Mouse (Mus musculus) frontal cortex, postnatal 25 days (tissue): ENCODE measurements around the gene Fabp3.

Experiments
- DNase-seq, 2 experiments: peaks; one replicate each; pipeline ENCODE4 v3.0.0; 2022; ENCODE audit warnings: low spot score in 2 of 2

Fabp3 gene

DNA sequence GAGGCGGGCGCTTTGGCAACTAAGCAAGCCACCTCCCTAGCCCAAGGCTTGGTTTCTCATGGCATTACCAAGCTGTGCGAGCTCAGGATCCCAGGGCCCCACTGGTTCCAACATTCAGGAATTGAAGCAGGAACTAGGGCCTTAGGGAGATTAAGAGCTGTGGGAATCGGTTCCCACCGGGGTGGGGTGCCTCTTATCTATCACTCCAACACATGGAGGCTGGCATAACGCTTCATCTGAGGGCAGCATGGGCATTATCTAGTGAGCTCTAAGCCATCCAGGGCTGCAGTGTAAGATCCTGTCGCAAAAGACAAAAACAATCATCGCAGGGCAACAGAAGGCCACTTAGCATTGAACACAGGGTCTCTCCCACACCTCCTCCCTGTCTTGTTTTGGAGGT lies 13.9 kb upstream of the Fabp3 start:
- no peak for DNase-seq

GRCm38 (mm10) chr4:130295047-130295745 lies 13.2 kb upstream of the Fabp3 start:
- DNase-seq = no peak

GRCm38 (mm10) chr4:130296243-130296965 lies 12.0 kb upstream of the Fabp3 start:
- DNase-seq = no peak

DNA sequence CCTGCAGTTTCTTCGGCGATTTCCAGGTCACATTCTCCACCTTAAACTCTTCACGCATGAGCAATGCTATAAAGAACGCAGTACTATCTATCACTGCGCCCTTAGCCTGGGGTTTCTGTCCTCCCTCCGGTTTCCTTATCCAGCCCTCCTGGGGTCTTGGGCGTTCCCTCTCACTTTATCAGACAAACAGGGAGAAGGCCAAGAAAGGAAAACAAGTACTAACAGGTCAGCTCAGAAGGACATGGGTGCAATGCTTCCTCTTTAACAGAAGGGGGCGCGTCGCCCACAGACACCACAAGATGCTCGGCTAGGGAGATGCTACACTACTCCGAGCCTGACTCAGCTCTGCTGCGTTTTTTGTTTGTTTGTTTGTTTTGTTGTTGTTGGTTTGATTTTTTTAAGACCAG lies 11.3 kb upstream of the Fabp3 start:
- DNase-seq = no peak

DNA sequence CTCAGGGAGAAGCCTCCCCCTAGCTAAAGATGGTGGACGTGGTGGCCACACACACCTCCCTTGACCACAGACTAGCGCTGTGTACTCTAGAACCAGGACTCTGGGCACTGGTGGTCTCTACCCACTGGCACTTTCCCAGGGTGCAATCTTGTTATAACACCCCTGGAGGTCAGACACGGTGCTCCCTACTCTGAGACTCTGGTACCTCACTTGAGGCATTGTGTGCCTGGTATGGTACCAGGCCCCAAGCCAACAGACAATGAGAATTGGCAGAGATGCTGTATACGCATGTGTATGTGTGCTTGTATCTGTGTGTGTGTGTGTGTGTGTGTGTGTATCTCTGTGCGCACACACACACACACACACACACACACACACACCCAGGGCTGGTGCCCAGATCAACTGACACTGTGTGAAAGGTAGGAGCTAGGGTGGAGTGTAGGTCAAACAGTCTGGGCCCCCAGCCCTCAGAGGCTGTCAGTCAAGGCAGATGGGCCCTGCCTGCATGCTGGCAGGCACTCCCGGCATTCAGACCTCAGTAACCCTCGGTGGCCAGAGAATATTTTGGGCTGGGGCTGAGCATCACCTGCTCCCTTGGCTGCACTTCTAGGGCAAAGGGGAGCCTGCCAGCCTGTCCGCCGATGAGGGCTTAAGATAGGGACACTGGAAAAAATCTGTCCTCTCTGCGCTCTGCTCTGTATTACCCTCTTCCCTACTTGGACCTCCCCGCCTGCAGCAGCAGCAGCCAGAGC lies 9.3 kb upstream of the Fabp3 start:
- no peak for DNase-seq

- DNase-seq = no peak
These were observed 8.8 kb upstream of the Fabp3 start for GRCm38 (mm10) chr4:130299629-130300018.

- DNase-seq = no peak
These were observed 6.0 kb upstream of the Fabp3 start for GRCm38 (mm10) chr4:130302285-130302870.

DNA sequence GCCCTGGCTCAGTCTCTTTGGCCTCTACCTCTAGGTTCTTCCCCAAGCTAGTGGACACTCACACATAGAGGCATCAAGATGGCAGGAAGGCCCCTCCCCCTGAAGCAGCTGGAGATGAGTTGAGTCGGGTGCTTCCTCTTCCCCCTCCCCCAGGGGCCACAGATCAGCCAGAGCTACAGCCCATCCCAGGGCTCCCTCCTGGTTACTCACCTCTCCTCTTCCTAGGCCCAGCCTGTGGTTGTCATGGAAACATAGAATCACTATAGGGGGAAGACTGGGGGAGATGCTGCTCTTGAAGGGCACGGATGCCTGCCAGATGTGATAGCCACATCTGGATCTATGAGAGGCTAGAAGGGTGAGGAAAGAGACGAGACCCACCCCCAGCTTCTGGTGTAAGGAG lies 3.6 kb upstream of the Fabp3 start:
- no peak for DNase-seq

DNA sequence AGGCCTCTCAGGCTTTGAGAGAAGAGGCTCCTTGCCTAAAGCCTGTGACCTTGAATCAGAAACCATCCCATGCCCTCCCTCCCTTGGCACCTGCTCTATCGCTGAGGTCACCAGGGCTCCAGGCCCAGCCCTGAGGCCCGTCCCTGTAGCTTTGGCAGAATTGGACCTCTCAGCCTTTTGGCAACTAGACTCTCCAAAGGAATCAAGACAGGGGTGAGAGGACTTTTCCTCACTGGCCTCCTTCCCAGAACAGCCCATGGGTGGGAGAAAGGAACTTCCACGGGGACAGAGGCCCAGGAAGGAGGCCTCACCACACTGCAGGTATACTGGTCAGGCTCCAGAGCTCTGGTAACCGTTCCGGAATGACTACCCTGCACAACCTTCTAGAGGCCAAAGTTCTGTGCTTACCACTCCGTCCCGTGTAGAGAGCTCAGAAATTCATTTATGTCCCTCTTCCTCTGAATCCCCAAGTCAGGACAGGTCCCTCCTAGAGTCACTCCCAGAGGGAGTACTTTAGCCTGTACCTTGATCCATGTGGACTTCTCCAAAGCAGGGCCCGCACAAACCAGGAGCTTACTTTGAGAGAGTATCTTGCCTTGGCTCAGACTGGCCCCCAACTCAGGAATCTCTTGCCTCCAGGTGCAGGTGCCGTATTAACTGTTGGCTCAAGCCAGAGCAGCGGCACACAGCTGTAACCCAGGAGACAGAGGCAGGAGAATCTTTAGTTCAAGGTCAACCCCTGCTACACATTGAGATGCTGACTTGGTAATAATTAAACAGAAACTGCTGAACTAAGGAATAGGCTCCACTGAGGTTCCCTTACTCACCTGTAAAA lies 1.4 kb upstream of the Fabp3 start:
- no peak for DNase-seq

DNA sequence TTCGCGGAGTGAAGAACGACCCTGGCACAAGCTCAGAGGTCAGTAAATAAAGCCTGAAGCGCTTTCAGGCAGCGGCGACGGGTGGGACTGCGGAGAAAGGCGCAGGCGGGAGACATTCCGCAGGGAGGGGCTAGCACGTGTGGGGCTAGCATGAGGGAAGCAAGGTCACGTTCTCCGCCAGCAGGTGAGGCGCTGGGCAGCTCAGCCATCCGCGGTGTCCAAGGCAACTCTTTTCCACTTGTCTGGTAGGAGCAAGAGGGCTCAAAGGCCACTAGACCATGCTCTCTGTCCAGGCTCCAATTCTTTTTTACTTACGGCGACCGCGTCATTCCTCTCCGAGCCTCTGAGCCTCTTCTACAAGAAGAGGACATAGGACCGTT lies 554 bp upstream of the Fabp3 start:
- DNase-seq = peak; percentile 26 to 28

GRCm38 (mm10) chr4:130309254-130309653 lies 859 bp downstream of the Fabp3 start:
- DNase-seq = no peak

GRCm38 (mm10) chr4:130312526-130312925 lies 4.1 kb downstream of the Fabp3 start:
- DNase-seq = no peak

DNA sequence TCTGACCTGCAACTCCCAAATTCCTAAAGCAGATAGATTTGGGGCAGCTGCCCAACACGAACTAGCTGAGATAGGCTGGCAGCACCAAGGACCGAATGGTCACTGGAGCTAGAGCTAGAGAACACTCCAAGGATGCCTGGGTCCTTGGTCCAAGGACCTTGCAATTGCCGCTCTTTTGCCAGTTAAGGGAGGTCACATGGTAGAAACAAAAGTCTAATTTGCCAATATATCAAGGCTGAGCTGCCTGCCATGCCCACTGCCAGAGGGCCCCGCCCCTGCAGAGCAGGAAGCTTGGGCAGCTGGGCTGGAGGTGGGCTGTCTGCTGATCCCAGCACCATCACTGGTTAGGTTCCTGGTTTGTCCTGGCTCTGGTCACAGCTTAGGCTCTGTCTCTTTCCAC lies 5.2 kb downstream of the Fabp3 start:
- DNase-seq = no peak

- DNase-seq = no peak
These were observed 7.6 kb downstream of the Fabp3 start for GRCm38 (mm10) chr4:130315771-130316527.

DNA sequence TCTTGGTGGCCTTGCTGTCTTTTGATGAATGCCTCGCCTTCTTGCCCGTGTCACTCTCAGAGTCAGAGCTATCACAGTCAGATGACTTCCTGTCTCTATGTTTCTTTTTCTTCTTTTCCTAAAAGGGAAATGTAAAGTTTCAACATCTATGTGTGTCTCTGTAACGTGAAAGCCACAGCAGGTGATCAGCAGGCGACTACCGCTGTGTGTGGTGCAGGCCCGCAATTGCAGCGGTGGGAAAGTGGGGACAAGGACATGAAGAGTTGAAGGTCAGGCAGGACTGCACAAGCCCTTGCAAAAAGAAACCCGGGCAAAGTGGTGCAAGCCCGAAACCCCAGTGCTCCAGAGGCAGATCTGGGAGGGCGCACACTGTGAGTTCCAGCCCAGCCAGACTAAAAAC lies 8.3 kb downstream of the Fabp3 start:
- DNase-seq = no peak

DNA sequence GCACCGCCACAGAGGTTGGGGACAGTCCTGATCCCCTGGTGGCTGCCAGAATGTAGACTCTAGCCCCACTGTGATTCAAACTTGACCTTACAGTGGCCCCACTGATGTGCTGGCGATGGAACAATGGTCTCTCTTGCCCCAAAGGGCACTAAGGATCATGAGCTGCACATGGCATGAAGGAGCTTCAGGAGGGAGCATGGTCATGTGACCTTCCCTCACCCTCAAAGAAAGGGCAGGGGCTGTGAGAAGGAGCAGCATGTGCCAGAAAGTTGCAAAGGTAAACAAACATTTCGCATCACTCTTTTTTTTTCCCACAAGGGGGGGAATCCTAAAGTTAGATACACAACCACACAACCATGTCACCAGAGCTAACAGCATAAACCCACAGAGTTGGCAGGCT lies 9.7 kb downstream of the Fabp3 start:
- DNase-seq = no peak

- DNase-seq = no peak
These were observed 11.2 kb downstream of the Fabp3 start for GRCm38 (mm10) chr4:130319564-130319963.

DNA sequence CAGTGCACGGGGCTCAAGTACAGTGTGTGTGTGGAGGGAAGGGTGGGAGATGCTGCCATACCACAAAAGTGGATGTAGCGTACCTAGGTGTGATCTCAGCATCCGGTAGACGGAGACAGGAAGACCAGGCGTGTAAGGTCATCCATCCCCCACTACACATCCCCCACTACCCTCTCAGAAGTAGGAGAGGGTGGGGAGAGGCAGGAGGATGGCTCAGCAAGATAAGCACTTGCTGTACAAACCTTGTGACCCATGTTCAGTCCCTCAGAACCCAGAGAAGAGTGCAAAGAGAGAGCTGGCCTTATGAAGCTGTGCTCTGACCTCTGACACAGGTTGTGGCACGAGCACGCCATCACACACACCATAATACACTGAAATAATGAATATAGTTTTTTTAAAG lies 13.2 kb downstream of the Fabp3 start:
- no peak for DNase-seq

- no peak for DNase-seq
These were observed 14.2 kb downstream of the Fabp3 start for GRCm38 (mm10) chr4:130322567-130322966.

GRCm38 (mm10) chr4:130323165-130323564 lies 14.8 kb downstream of the Fabp3 start:
- DNase-seq = no peak

DNA sequence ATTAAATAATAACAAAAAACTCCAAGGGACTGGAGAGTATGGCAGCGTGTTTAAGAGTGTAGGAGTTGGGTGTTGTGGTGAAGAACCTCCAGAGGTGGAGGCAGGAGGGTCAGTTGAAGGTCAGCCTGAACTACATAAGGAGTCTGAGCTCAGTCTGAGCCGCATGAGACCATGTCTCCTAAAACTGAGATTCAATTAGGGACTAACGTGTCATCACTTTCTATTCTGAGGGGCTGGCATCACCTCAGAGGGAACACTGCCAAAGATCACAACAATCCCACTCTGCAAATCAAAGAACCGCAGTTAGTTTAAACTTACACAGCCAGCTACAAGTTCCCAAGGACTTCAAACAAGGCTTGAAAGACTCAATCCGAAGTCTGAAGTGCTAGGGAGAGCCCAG lies 15.2 kb downstream of the Fabp3 start:
- no peak for DNase-seq
